Mouse (Mus musculus) CH12.LX (cell line): ENCODE measurements around the gene Nsd2.

Experiments used
- CTCF ChIP-seq, 2 experiments: IDR thresholded peaks in 1 of 2; conservative IDR thresholded peaks in 1 of 2; 2 replicates each; pipeline ENCODE4 v1.5.1; 2011 to 2012; ENCODE audit warnings: low read depth in 2 of 2, low read length in 2 of 2, improper control_type of control experiment in 1 of 2, inconsistent platforms in 1 of 2, mild to moderate bottlenecking in 1 of 2, moderate library complexity in 1 of 2
- E2F4 ChIP-seq: IDR thresholded peaks from 2 replicates; pipeline ENCODE4 v1.6.1; 2011; ENCODE audit warnings: low read depth, low read length, improper control_type of control experiment; ENCODE audit not compliant: insufficient replicate concordance
- JUND ChIP-seq: conservative IDR thresholded peaks from 2 replicates; pipeline ENCODE4 v1.6.1; 2011; ENCODE audit warnings: low read depth, low read length, improper control_type of control experiment
- MAX ChIP-seq: IDR thresholded peaks from 2 replicates; pipeline ENCODE4 v1.6.1; 2011; ENCODE audit warnings: low read length, improper control_type of control experiment
- POLR2A ChIP-seq: IDR thresholded peaks from 2 replicates; pipeline ENCODE4 v1.6.1; 2011; ENCODE audit warnings: low read depth, mild to moderate bottlenecking, improper control_type of control experiment, low read length
- RAD21 ChIP-seq: IDR thresholded peaks from 2 replicates; pipeline ENCODE4 v1.6.1; 2011; ENCODE audit warnings: low read depth, mild to moderate bottlenecking, low read length, improper control_type of control experiment, moderate library complexity
- SIN3A ChIP-seq: IDR thresholded peaks from 2 replicates; pipeline ENCODE4 v1.6.1; 2012; ENCODE audit warnings: low read length, improper control_type of control experiment, inconsistent platforms
- TBP ChIP-seq: conservative IDR thresholded peaks from 2 replicates; pipeline ENCODE4 v1.6.1; 2011; ENCODE audit warnings: low read depth, low read length, improper control_type of control experiment
- USF1 ChIP-seq: IDR thresholded peaks from 2 replicates; pipeline ENCODE4 v1.6.1; 2014; ENCODE audit warnings: low read depth, mild to moderate bottlenecking, inconsistent platforms, low read length, improper control_type of control experiment
- ZMIZ1 ChIP-seq: IDR thresholded peaks from 2 replicates; pipeline ENCODE4 v1.6.1; 2012; ENCODE audit warnings: low read depth, mild to moderate bottlenecking, inconsistent platforms, low read length, improper control_type of control experiment
- ZNF384 ChIP-seq: IDR thresholded peaks from 2 replicates; pipeline ENCODE4 v1.6.1; 2012; ENCODE audit warnings: low read depth, low read length, improper control_type of control experiment, inconsistent platforms

DNA sequence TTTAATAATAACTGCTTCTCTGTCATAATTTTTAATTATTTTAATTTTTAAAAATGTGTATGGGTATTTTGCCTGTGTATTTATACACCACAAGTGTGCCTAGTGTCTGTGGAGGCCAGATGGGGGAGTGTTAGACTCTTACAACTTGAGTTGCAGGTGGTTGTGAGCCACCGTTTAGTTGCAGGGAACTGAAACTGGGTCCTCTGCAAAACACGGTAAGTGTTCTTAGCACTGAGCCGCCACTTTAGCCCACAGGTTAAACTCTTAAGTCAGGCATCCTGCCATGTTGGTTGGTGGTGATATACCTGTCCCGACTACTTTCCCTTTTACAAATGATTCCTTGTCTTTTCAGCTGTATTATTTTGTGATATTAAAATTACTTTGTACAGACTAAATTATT is 22.0 kb downstream of the Nsd2 start:
- TF ChIP-seq JUND (no peak), ZMIZ1 (no peak), ZNF384 (no peak), CTCF (conservative IDR thresholded peaks at IDR 0.05 in 1 of 2, IDR thresholded peaks at IDR 0.05 in 1 of 2; ENCODE audit: low read depth in 2 of 2, low read length in 2 of 2) (no peak; a peak in 1 of 4 replicates), POLR2A (no peak), MAX (no peak), SIN3A (no peak), USF1 (no peak), TBP (no peak), RAD21 (no peak; the same call in none of the 2 replicates), E2F4 (no peak)
